Mouse (Mus musculus) thymus, adult 18-20 months (tissue): ENCODE results near the gene Macf1.
"Not testable (repeated sequence)": the region's sequence is repeated elsewhere in the genome, so short reads cannot be mapped to it uniquely, and the experiment has no call there.

Source experiments
- DNase-seq, 2 experiments: peaks; one replicate each; pipeline ENCODE4 v3.0.0; 2022; ENCODE audit warnings: mixed read lengths in 2 of 2

The Macf1 gene

DNA sequence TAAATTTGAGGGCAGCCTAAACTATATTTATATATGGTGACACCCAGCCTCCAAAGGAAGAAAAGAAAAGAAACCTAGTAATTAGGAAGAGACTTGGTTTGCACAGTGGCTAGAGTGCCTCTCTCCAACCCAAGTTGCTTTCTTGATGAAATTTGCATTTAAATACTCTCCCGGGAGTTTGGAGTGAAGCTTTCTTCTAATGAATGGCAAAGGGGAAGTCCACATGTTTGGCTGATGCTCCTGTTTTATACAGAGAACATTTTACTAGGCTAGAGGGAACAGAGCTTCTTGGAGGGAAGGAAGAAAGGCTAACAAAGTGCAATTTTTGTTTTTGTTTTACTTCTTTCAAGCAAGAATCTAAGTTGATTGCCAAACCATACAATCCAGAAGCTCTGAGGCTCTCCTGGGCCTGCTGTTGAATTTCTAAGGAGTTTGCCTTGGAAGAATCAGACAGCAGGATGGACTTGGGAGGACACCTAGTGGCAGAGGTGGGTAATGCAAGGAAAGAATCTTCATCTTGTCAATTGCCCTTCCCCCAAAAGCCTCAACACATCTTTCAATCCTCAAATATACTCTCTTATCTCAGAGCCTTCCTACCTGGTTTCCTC, 16.8 kb downstream of the Macf1 start:
- DNase-seq = peak in 1 of 2 experiments; percentile 19

DNA sequence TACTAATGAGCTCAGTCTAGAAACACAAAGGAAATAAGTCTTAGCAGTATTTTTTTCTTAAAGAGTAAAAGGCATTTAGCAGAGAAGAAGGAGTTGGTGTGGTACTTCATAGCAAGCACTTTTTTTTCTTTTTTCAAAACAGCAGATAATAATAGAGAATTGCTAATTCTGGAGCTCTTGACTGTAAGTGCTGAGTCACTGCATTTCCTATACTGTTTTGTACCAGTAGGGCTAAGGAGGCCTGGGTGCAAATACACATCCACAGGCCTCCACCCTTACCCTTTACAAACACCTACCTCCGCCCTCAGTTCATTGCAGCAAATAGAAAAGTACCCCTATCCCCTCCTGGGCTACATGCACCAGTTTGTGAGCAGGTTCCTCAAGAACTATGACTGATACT, 17.6 kb downstream of the Macf1 start:
- DNase-seq = no peak

DNA sequence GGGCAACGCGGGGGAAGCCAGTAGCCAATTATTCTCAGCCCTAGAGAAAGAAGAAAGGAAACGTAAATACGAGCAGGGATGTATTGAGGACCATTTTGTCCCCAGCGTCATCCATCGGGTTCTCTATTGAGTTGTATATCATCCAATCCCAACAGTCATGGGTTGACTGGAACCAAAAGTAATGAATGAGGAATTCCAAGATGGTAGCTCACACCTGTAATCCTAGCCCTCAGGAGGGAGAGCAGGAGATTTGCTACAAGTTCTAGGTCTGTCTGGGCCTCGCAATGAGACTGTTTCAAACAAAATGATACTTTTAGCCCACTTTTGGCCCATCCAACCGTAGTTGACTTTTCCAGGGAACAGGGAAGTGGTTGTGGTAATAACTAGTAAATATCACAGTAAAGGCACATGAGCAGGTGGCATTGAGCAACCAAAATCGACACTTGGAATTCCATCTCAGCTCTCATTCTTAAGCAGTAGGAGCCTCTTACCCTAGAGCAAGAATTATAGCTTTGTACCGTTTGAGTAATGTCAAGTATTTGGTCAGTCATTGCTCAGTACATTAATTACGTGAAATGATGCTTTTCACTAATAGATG, 18.4 kb downstream of the Macf1 start:
- no peak for DNase-seq

DNA sequence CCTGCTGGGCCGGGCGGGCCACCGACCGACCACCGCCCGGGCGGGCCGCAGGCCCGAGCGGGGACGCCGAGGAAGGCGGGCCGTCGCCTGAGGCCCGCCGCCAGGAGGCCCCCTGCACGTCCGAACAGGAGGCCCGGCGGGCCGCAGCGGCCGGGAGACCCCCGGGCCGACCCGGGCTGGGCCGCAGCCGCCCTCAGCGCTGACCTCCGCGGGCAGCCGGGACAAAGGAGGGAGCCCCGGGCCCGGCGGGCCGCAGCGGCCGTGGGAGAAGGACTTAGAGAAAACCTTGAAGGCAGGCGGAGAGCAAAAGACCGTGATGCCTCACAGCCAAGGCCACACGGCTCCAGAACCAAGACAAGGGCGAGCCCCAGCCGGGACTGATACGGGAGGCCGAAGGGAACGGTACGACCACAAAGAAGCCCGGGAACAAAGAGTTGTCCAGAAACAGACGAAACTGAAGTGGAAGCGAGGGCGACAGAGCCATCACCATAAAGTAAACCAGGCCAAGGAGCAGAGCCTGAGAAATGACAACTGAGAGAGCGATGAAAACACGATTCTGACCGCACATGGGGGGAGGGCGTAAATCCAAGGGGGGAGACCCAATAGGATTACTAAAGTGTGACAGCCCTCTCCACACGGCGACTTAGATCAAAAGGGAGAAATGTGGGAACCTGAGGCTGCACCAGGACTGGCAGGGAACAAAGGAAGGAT, 19.1 kb downstream of the Macf1 start:
- no peak for DNase-seq

DNA sequence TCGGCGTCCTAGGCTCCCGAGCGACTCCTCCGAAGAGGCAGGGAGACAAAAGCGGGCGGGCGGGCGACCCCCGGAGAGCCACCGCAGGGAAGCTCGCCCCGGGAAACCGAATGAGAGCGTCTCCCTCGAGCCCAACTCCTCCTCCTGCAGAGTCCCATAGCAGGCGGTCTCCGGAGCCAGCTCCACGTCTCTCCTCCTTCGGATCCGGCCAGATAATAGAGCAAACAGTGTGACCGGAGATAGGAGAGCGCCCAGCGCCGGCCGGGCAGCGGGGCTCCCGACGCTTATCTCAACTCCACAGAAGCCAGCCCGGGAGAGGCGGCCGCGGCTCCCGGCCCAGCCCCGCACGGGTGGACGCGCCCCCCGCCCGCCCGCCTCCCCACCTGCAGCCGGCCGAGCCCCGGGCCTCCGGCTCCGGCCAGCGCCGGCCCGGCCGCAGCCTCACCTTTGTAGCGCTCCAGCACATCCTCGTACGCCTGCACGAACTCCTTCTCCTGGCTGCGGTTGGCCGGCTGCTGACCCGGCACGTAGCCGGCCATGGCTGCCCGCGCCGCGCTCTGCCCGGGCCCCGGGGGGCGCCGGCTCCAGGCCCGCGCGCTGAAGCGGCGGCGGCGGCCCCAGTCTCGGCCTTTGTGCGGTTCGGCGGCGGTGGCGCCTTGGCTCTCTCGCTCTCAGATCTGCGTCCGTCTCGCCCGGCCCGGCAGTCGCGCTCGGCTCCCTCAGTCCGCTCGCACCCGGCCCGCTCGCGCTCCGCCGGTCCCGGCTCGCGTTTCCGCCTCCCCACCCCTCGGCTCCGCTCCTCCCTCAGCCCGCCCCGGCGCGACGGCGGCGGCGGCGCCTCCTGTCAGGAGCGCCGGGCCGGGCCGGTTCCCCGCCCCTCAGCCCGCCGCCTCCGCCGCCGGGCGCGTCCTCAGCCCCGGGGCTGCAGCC, 19.9 kb downstream of the Macf1 start:
- DNase-seq = peak; percentile 17 to 39

DNA sequence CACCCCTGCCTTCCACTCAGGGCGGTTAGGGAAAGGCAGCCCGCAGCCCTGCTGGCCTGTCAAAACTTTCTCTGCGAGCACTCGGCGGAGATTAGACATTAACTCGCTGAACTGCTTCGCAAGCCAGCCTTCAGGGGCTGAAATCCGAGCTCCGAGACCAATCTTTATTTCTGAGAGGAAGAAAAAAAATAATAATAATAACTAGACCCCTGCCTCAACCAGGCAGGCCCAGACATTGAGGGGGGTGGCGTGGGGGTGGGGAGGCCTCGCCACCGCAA, 20.5 kb downstream of the Macf1 start:
- DNase-seq = no peak

DNA sequence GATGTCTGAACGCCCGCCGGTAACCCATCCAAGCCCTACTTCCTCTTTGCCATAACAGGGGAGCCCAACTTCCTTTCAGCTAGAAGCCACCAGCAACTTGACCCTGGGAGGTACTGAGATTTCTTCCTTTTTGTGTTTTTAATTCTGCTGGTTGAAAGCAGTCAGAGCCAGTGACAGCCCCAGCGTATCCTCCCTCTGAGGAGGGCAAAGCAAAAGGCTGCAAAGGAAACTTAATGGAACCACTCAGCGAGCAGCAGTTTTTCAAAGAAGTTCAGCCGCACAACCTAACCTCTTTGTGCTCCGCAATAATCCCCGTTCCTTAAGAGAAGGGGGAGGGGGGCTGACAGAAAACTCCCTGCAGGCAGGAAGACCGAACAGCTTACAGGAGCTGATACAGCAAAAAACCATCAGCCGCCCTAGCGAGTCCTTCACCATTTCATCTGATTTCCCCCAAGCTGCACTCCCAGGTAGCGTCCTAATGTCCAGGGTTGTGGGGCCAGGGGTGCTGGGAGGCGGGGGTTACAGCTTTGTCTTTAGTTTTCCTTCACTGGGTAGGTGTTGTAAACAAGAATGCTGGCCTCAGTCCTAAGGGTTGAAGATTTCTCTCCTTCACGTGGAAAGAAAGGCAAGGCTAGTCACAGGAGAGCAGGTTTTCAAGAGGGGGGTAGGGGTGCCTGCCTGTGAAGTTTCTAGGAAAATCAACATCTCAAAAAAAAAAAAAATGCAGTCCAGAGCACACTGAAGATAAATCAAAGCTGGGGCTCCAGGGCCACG, 21.1 kb downstream of the Macf1 start:
- DNase-seq = no peak

DNA sequence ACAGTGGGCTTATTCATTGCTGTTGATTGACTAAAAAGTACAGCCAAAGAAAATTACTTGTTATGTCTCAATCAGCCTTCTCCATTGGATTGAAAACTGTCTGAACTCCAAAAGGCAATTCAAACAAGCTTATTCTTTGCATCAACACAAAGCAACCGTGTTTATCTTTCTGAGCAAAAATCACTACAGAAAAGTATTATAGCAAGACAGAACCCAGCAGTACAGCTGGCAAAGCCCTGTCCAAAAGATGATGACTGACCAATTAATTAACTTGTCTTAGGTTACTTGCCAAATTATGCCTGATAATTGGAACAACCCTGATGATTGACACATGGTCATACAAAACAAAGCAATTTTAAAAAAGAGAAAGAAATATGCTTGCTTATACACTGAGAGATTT, 26.0 kb downstream of the Macf1 start:
- DNase-seq = no peak

DNA sequence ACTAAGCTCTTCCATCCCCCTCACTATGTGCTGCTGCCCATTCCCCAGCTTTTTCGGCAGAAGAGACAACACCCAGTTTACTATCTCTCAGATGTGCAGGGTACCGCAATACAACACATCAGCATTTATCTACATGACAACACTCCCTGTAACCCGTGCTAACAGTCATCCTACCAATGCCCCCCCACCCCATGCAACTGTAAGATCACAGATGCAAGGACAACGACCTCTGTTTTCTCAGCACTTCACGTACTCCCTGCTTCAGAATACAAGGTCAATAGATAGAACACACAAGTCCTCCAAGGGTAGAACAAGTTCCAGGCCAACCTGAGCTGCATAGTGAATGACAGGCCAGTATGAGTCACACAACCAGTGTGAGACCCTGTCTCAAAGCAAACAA, 28.9 kb downstream of the Macf1 start:
- DNase-seq = no peak

DNA sequence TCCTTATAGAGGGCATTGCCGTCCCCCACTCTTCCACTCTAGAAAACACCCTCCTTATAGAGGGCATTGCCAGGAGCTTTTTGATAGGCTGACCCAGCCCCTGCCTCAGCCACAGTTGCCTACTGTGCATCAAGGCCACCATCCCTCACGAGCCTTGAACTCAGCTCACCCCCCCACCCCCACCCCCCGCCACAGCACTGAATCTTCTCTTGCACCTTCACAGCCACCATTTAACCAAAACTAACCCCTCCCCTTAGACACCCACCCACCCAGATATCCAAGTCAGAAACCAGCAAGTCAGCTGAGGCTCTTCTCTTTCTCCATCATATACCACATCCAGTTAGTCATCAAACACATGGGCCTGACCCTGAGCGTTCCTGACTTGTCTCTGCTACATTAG, 29.6 kb downstream of the Macf1 start:
- DNase-seq = no peak

DNA sequence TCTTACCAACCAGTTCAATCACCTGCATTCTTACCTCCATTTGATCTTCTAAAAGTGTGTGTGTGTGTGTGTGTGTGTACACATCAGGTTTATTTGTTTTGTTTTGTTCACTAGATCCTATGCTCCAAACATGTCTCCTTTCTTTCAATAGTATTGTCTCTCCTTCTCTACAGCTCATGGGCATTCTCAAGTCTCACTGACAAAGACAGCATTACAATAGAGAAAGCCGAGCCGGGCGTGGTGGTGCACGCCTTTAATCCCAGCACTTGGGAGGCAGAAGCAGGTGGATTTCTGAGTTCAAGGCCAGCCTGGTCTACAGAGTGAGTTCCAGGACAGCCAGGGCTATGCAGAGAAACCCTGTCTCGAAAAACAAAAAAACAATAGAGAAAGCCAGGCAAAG, 30.7 kb downstream of the Macf1 start:
- DNase-seq = not testable (repeated sequence)

DNA sequence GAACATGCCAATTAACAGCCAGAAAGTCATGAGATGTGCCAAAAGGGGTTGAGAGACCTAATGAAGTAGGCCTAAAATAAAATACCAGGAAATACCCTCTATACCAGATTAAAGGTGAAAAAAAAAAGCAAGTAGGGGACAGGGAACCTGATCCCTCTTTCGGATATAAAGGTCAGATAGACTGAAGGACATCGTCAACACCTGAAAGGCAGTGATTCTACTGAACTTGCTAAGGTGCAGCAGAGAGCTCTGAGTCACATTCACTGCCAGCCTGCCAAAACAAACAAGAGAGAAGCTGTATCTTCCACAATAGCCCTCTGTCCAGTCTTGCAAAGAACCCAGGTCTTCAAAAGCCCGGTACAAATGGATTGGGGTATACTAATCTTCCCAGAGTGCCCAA, 32.0 kb downstream of the Macf1 start:
- no peak for DNase-seq

DNA sequence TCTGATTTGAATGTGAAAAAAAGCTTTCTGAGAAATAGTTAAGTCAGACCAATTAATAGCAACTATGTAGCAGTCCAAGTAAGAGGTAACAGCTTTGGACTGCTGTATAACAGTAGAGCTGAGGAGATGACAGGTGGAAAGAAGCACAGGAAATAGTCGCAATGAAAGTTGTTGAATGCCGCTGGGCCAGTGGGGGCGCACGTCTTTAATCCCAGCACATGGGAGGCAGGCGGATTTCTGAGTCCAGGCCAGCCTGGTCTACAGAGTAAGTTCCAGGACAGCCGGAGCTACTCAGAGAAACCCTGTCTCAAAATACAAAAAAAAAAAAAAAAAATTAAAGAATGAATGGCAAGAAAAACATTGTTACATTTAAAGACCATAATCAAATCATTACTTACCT, 35.0 kb downstream of the Macf1 start:
- DNase-seq = no peak

DNA sequence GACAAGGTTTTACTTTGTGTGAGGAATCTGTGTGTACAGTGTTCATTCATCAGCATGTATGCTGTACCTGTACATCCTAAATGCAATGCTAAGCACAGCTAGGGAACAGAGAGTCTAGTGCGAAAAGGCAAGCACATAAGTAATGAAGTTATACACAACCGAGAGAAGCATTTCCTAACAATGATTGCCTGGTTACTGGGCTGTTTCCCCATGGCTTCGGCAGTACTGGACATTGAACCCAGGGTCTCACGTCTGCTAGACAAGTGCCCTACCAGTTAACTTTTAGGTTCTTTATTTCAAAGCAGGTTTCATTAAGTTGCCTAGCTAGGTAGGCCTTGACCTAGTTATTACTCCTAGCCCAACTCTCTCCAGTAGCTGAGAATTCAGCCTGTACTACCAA, 36.5 kb downstream of the Macf1 start:
- no peak for DNase-seq

DNA sequence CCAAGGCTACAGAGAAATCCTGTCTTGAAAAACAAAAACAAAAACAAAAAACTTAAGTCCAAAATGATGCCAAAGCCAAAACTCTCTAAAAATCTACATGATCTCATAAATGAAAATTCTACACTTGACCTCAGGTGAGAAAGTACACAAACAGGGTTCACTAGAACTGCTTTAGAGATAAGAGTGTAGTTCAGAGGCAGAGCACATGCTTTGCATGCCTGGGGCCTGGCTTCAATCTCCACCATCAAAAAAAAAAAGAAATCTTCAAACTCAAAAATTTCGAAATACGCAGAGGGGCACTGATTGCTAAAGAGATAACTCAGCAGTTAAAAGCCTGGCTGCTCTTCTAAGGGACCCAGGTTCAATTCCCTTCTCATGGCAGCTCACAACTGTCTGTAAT, 37.1 kb downstream of the Macf1 start:
- DNase-seq = no peak

DNA sequence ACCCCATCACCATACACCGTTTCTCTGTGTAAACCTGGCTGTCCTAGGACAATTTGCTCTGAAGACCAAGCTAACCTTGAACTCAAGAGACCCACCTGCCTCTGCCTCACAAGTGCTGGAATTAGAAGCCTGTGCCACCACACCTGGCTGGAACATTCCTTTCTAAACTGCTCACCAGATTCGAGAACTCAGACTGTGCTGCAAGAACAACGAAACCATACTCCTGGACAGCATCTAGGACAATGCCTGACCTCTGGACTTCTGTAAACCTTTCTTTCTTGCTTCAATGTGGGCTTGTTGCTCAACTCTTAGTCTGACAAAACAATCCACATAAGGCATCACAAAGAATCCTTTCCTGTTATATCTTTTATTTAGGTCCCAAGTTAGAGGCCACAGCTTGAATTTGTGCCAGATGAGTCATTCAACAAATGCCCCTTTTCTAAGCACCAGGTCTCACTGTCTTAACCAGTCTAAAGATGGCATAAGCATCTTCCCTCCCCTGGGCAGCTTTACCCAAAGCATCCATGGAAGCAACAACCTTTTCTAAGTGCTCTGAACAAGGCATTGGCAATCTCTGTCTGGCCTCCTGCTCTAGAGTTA, 38.8 kb downstream of the Macf1 start:
- DNase-seq = no peak

DNA sequence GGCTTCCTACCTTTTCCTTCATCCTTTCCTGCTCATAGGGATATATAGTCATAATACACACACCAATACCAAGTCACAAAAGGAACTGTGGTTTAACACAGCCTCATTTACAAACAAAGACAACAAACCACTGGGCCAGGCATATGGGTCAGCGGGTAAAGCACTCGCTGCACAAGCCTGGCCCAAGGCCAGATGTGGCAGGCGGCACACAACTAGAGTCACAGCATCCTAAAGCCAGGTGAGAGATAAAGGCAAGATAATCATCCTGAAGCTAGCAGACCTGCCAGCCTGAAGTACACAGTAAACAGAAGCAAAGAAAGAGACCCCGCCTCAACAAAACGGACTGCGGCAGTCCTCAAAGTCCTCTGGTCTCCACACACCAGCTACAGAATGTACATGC, 40.6 kb downstream of the Macf1 start:
- DNase-seq = no peak

DNA sequence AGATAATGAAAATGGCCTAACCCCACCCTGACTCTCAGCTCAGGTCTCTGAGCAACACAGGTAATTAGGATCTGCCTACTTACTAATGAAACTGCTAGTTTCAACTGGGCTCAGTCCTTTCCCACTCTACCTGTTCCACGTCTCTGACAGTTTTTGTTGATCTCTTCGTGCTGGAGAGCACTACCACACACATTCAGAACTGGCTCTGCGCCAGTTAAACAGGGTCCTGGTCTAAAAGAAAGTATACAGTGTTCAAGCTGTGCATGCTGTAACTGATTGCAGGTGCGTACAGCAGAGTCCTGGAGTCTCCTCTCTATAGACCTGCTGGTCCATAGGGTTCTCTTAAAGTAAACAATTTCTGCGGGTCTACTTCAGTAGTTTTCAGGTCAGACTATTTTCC, 41.3 kb downstream of the Macf1 start:
- DNase-seq = no peak

DNA sequence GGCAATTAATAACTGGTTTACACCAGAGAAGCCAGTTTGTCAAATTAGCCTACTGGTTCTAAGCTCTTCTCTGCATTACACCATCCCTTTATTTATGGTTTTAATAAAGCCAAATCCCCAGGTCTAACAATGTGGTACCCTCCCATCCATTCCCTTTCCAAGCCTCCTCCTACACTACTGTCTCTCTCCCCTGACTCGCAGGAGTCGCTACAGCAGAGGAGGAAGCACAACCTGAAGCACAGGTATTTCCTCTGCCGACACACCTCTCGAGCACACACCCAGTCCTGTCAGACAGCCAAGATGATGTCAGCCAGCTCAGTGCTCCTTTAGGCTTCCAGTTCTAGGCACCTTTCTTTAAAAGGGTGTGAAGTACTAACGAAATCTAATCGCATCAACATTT, 47.0 kb downstream of the Macf1 start:
- DNase-seq = no peak

DNA sequence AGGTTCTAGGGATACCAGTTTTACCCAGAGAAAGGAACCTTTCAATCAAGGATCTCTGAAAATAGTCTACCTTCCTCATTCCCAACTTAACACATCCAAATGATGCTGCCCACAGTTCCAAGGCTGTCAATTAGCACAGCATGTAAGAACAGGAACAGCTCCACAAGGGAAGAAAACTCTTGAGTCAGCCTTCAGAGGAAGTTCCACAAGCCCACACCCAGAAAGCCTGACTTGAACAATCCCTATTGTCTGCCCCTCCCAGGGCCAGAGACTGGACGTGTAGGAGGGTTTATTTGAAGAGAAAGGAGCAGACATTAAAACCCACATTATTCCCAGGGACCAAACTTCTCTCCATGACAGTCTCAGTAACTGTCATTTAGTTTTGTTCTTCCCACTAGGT, 48.7 kb downstream of the Macf1 start:
- DNase-seq = no peak

DNA sequence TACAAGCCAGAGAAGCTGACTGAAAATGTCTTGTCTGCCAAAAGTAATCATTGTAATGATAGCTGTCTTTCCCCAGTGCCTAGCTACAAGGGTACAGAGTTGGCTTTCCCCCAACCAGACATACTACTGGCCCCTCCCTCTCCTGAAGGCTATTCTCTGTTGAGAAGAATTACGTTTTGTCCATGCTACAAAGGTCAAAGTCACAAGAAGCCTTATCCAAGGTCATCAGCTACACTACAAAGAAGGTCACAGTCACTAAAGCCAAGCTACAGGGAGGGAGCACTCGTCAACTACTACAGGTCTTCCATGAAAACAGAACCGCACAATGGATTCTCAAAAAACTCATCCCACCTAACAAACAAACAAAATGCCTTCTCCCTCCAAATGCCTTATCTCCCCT, 49.7 kb downstream of the Macf1 start:
- no peak for DNase-seq

DNA sequence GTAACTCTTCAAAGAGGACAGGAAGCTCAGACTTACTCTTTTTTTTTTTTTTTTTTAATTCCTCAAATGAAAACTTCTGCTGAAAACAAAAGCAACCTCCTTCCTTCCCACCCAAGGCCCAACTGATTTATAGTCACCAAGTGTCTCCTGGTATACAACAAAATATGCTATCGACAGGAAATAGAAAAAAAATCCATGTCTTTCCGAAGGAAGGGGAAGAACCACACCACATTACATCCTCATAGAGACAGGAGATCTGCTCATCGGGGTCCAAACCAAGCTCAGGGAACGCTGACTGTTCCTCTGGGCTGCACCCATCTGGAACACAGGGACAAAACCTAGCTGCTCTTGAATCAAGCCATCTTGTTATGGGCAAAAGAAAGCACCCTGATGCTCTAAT, 50.3 kb downstream of the Macf1 start:
- no peak for DNase-seq

DNA sequence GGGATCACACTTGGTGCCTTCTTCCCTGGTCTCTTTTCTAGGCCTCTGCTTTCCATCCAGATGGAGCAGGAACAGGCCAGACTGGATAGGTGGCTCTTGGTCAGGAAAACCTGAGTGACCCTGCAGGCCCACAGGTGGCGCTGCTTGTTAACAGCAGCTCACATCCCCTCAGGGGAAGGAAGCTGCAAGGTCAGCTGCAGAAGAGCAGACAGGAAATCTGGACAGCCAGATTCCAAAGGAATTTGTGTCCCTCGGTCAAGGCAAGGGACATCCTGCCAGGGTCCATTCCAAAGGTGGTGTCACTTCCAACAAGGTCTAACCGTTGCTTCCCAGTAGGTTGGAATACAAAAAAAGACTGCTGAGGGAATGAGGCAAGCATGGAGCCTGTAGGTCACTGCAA, 50.8 kb downstream of the Macf1 start:
- peak; percentile 5 to 15 for DNase-seq
